Mouse (Mus musculus): ENCODE data around the gene Lrp10. TPM values are rescaled to one million over a fixed set of nuclear protein-coding genes. Genes with fewer than 3 reads are reported as not detected.
A peak's percentile ranks its signal among the peaks of the same experiment; 100 is the strongest.

Gene Lrp10
- polyA plus RNA-seq, 1 experiment from 2014 or later = 41.0 TPM

- no peak overlapping the region for H3K4me2 ChIP-seq (ENCODE audit: low read depth, low read length)
- H3K27me3 ChIP-seq (replicated peaks; ENCODE audit: control insufficient read depth, insufficient read depth, low read length) = no peaks in the 10 kb centered on the region
- no peaks in the 10 kb centered on the region for H3K9me3 ChIP-seq (ENCODE audit: control insufficient read depth, low read length)
- no peaks in the 10 kb centered on the region for H3K36me3 ChIP-seq (ENCODE audit: control insufficient read depth, insufficient read depth, low read length)
- ATAC-seq (ENCODE audit: low read depth) (no peak), DNase-seq (ENCODE audit: low spot score) (no peak)
- no peaks in the 10 kb centered on the region for H3K4me1 ChIP-seq (ENCODE audit: control insufficient read depth, insufficient read depth, low read length)
- no peak overlapping the region for H3K27ac ChIP-seq (replicated peaks; ENCODE audit: low read depth, low read length)
- H3K9ac ChIP-seq (ENCODE audit: low read depth, low read length) = no peak overlapping the region
- no peak overlapping the region for H3K4me3 ChIP-seq (ENCODE audit: low read depth, low read length)
These were observed 24.4 kb downstream of the Lrp10 start for GRCm38 (mm10) chr14:54488350-54488749.

GRCm38 (mm10) chr14:54492345-54493131 is 28.6 kb downstream of the Lrp10 start:
- Histone ChIP-seq H3K4me3 (ENCODE audit: low read depth, low read length) (no peak overlapping the region), H3K4me1 (ENCODE audit: control insufficient read depth, insufficient read depth, low read length) (no peaks in the 10 kb centered on the region), H3K4me2 (ENCODE audit: low read depth, low read length) (no peak overlapping the region), H3K27me3 (replicated peaks; ENCODE audit: control insufficient read depth, insufficient read depth, low read length) (no peaks in the 10 kb centered on the region), H3K27ac (replicated peaks; ENCODE audit: low read depth, low read length) (no peak overlapping the region), H3K36me3 (ENCODE audit: control insufficient read depth, insufficient read depth, low read length) (no peaks in the 10 kb centered on the region), H3K9me3 (ENCODE audit: control insufficient read depth, low read length) (no peaks in the 10 kb centered on the region), H3K9ac (ENCODE audit: low read depth, low read length) (no peak overlapping the region)
- DNase-seq (ENCODE audit: low spot score) = peak; percentile 35
- 66% methylated on average over 18 of the region's 18 CpGs for WGBS
- ATAC-seq (ENCODE audit: low read depth) = 0 out of 2 replicates have a peak, but pooled peaks have one; percentile 55

- ATAC-seq (ENCODE audit: low read depth) (no peak), DNase-seq (ENCODE audit: low spot score) (no peak)
- Histone ChIP-seq H3K27ac (replicated peaks; ENCODE audit: low read depth, low read length) (no peak overlapping the region), H3K4me2 (ENCODE audit: low read depth, low read length) (no peak overlapping the region), H3K9me3 (ENCODE audit: control insufficient read depth, low read length) (no peaks in the 10 kb centered on the region), H3K4me3 (ENCODE audit: low read depth, low read length) (no peak overlapping the region), H3K9ac (ENCODE audit: low read depth, low read length) (no peak overlapping the region), H3K36me3 (ENCODE audit: control insufficient read depth, insufficient read depth, low read length) (no peaks in the 10 kb centered on the region), H3K27me3 (replicated peaks; ENCODE audit: control insufficient read depth, insufficient read depth, low read length) (no peaks in the 10 kb centered on the region), H3K4me1 (ENCODE audit: control insufficient read depth, insufficient read depth, low read length) (no peaks in the 10 kb centered on the region)
- WGBS = 91% methylated on average over 5 of the region's 5 CpGs
These were observed 29.3 kb downstream of the Lrp10 start for GRCm38 (mm10) chr14:54493236-54493635.

- H3K27me3 ChIP-seq (replicated peaks; ENCODE audit: control insufficient read depth, insufficient read depth, low read length) = no peaks in the 10 kb centered on the region
- no peak overlapping the region for H3K4me2 ChIP-seq (ENCODE audit: low read depth, low read length)
- H3K36me3 ChIP-seq (ENCODE audit: control insufficient read depth, insufficient read depth, low read length) = no peaks in the 10 kb centered on the region
- no peak overlapping the region for H3K9ac ChIP-seq (ENCODE audit: low read depth, low read length)
- DNase-seq (ENCODE audit: low spot score) (peak; percentile 58), ATAC-seq (ENCODE audit: low read depth) (peak; percentile 67; the same call in 1 of the 2 replicates)
- WGBS = 4% methylated on average over 3 of the region's 3 CpGs
- H3K9me3 ChIP-seq (ENCODE audit: control insufficient read depth, low read length) = no peaks in the 10 kb centered on the region
- H3K4me3 ChIP-seq (ENCODE audit: low read depth, low read length) = no peak overlapping the region
- no peak overlapping the region for H3K27ac ChIP-seq (replicated peaks; ENCODE audit: low read depth, low read length)
- H3K4me1 ChIP-seq (ENCODE audit: control insufficient read depth, insufficient read depth, low read length) = no peaks in the 10 kb centered on the region
These were observed 30.3 kb downstream of the Lrp10 start for GRCm38 (mm10) chr14:54494234-54494633.

- Histone ChIP-seq H3K9ac (ENCODE audit: low read depth, low read length) (no peak overlapping the region), H3K36me3 (ENCODE audit: control insufficient read depth, insufficient read depth, low read length) (no peaks in the 10 kb centered on the region), H3K4me1 (ENCODE audit: control insufficient read depth, insufficient read depth, low read length) (no peaks in the 10 kb centered on the region), H3K27me3 (replicated peaks; ENCODE audit: control insufficient read depth, insufficient read depth, low read length) (no peaks in the 10 kb centered on the region), H3K4me3 (ENCODE audit: low read depth, low read length) (no peak overlapping the region), H3K9me3 (ENCODE audit: control insufficient read depth, low read length) (no peaks in the 10 kb centered on the region), H3K4me2 (ENCODE audit: low read depth, low read length) (no peak overlapping the region), H3K27ac (replicated peaks; ENCODE audit: low read depth, low read length) (no peak overlapping the region)
- 81% methylated on average over 14 of the region's 14 CpGs for WGBS
- no peak for DNase-seq (ENCODE audit: low spot score)
- no peak for ATAC-seq (ENCODE audit: low read depth)
These were observed 32.8 kb downstream of the Lrp10 start for GRCm38 (mm10) chr14:54496706-54497105.

GRCm38 (mm10) chr14:54499330-54499729 is 35.4 kb downstream of the Lrp10 start:
- no peaks in the 10 kb centered on the region for H3K4me1 ChIP-seq (ENCODE audit: control insufficient read depth, insufficient read depth, low read length)
- no peak overlapping the region for H3K9ac ChIP-seq (ENCODE audit: low read depth, low read length)
- no peak overlapping the region for H3K27ac ChIP-seq (replicated peaks; ENCODE audit: low read depth, low read length)
- DNase-seq (ENCODE audit: low spot score) (no peak), ATAC-seq (ENCODE audit: low read depth) (no peak)
- 69% methylated on average over 2 of the region's 2 CpGs for WGBS
- H3K27me3 ChIP-seq (replicated peaks; ENCODE audit: control insufficient read depth, insufficient read depth, low read length) = no peaks in the 10 kb centered on the region
- H3K4me3 ChIP-seq (ENCODE audit: low read depth, low read length) = no peak overlapping the region
- H3K4me2 ChIP-seq (ENCODE audit: low read depth, low read length) = no peak overlapping the region
- H3K36me3 ChIP-seq (ENCODE audit: control insufficient read depth, insufficient read depth, low read length) = no peaks in the 10 kb centered on the region
- H3K9me3 ChIP-seq (ENCODE audit: control insufficient read depth, low read length) = peaks cover 7% of the 10 kb centered on the region; the same call in 1 of the 2 replicates

GRCm38 (mm10) chr14:54501365-54501764 is 37.4 kb downstream of the Lrp10 start:
- Histone ChIP-seq H3K4me1 (ENCODE audit: control insufficient read depth, insufficient read depth, low read length) (no peaks in the 10 kb centered on the region), H3K4me3 (ENCODE audit: low read depth, low read length) (no peak overlapping the region), H3K27ac (replicated peaks; ENCODE audit: low read depth, low read length) (no peak overlapping the region), H3K27me3 (replicated peaks; ENCODE audit: control insufficient read depth, insufficient read depth, low read length) (no peaks in the 10 kb centered on the region), H3K9ac (ENCODE audit: low read depth, low read length) (no peak overlapping the region), H3K36me3 (ENCODE audit: control insufficient read depth, insufficient read depth, low read length) (no peaks in the 10 kb centered on the region; the same call in 1 of the 2 replicates), H3K4me2 (ENCODE audit: low read depth, low read length) (no peak overlapping the region), H3K9me3 (ENCODE audit: control insufficient read depth, low read length) (peaks cover 7% of the 10 kb centered on the region; the same call in 1 of the 2 replicates)
- ATAC-seq (ENCODE audit: low read depth) (no peak), DNase-seq (ENCODE audit: low spot score) (no peak)
- WGBS = 53% methylated on average over 2 of the region's 2 CpGs

GRCm38 (mm10) chr14:54503092-54503491 is 39.2 kb downstream of the Lrp10 start:
- Histone ChIP-seq H3K9me3 (ENCODE audit: control insufficient read depth, low read length) (peaks cover 7% of the 10 kb centered on the region; the same call in 1 of the 2 replicates), H3K4me3 (ENCODE audit: low read depth, low read length) (no peak overlapping the region), H3K36me3 (ENCODE audit: control insufficient read depth, insufficient read depth, low read length) (peaks cover 16% of the 10 kb centered on the region), H3K4me1 (ENCODE audit: control insufficient read depth, insufficient read depth, low read length) (no peaks in the 10 kb centered on the region), H3K27me3 (replicated peaks; ENCODE audit: control insufficient read depth, insufficient read depth, low read length) (no peaks in the 10 kb centered on the region), H3K9ac (ENCODE audit: low read depth, low read length) (no peak overlapping the region), H3K4me2 (ENCODE audit: low read depth, low read length) (no peak overlapping the region), H3K27ac (replicated peaks; ENCODE audit: low read depth, low read length) (no peak overlapping the region)
- WGBS = 88% methylated on average over 2 of the region's 2 CpGs
- DNase-seq (ENCODE audit: low spot score) (no peak), ATAC-seq (ENCODE audit: low read depth) (no peak)

- Histone ChIP-seq H3K4me2 (ENCODE audit: low read depth, low read length) (no peak overlapping the region), H3K27ac (replicated peaks; ENCODE audit: low read depth, low read length) (no peak overlapping the region), H3K4me3 (ENCODE audit: low read depth, low read length) (no peak overlapping the region), H3K36me3 (ENCODE audit: control insufficient read depth, insufficient read depth, low read length) (peaks cover 82% of the 10 kb centered on the region), H3K9ac (ENCODE audit: low read depth, low read length) (no peak overlapping the region), H3K4me1 (ENCODE audit: control insufficient read depth, insufficient read depth, low read length) (no peaks in the 10 kb centered on the region), H3K27me3 (replicated peaks; ENCODE audit: control insufficient read depth, insufficient read depth, low read length) (no peaks in the 10 kb centered on the region), H3K9me3 (ENCODE audit: control insufficient read depth, low read length) (0 out of 2 replicates have a peak, but pooled peaks cover 4% of the 10 kb centered on the region)
- DNase-seq (ENCODE audit: low spot score) (no peak), ATAC-seq (ENCODE audit: low read depth) (no peak)
- 89% methylated on average over 9 of the region's 9 CpGs for WGBS
These were observed 45.8 kb downstream of the Lrp10 start for GRCm38 (mm10) chr14:54509774-54510173.

All from embryonic facial prominence, embryonic 14.5 days (tissue).